Mouse (Mus musculus) adrenal gland (tissue): Measurements from ENCODE around the gene Sgsm2.

Source experiments
- microRNA-seq, 2 experiments: library from miRNA; unstranded; fragments of <30 nt; microRNA quantifications; one replicate each; pipeline ENCODE4; 2019

The Sgsm2 gene

Small RNAs within 50 kb of the gene (microRNA-seq; reads per million reads assigned to microRNA genes)
- 0.11 to 0.12 reads per million in 2 experiments for gene Mir6926
